Mouse (Mus musculus) sigmoid colon, adult 10 weeks (tissue): ENCODE measurements around the gene Cln6. TPM values are rescaled to one million over a fixed set of nuclear protein-coding genes. Genes with fewer than 3 reads are reported as not detected.

Experiments used
- polyA plus RNA-seq: library from polyadenylated mRNA; stranded (reverse); fragments of 350-450 nt; fragmentation: Illumina TruSeq; extraction: RNeasy Lipid Tissue Mini Kit (QIAGEN cat#74804); gene quantifications from one replicate; pipeline ENCODE4 v1.2.3, GENCODE M21; 2014; ENCODE audit warnings: low read depth, low replicate concordance

Cln6 gene
- 14.1 TPM for polyA plus RNA-seq

GRCm38 (mm10) chr9:62838506-62839171 is at the start of gene Cln6:
Gene Cln6 (plus strand): TSS chr9:62838785.

GRCm38 (mm10) chr9:62811516-62812121 is 27.0 kb upstream of the Cln6 start, which contains the start of gene Fem1b:
Gene Fem1b (minus strand): TSS chr9:62811934.

GRCm38 (mm10) chr9:62857719-62858261 is 19.2 kb downstream of the Cln6 start, which contains the start of gene Calml4:
Gene Calml4 (plus strand): TSS chr9:62858080.

Other genes starting within 250 kb of the Cln6 start
- 0.19 TPM for gene Itga11, start 161.0 kb upstream of the Cln6 start, polyA plus RNA-seq
- gene Fem1b, start 26.9 kb upstream of the Cln6 start, polyA plus RNA-seq = 32.9 TPM
- gene Calml4, start 19.3 kb downstream of the Cln6 start, polyA plus RNA-seq = 306 TPM
- gene Pias1, start 149.1 kb downstream of the Cln6 start, polyA plus RNA-seq = 35.0 TPM